Mouse (Mus musculus) gastrocnemius, adult 2 months (tissue): Measurements from ENCODE around the gene Abraxas2. TPM values are rescaled to one million over a fixed set of nuclear protein-coding genes. Genes with fewer than 3 reads are reported as not detected.

Source experiments
- DNase-seq: peaks from one replicate; pipeline ENCODE4 v3.0.0; 2022
- H3K27ac ChIP-seq: fragments of 200-600 bp; 2 replicates; pipeline ENCODE4 v1.8.1; 2022; ENCODE audit warnings: mild to moderate bottlenecking
- H3K4me3 ChIP-seq: fragments of 200-600 bp; 2 replicates; pipeline ENCODE4 v1.8.1; 2022; ENCODE audit warnings: mild to moderate bottlenecking, moderate library complexity
- CTCF ChIP-seq: fragments of 200-600 bp; IDR thresholded peaks from 2 replicates; pipeline ENCODE4 v1.8.1; 2022; ENCODE audit warnings: antibody characterized with exemption, mild to moderate bottlenecking, moderate library complexity
- intact Hi-C: fragments of 180-260 bp; cut with DNase I; formaldehyde crosslinking; loops from one replicate; pipeline ENCODE4 v1.15.1; 2025
- total RNA-seq, 2 experiments: library from RNA; stranded (reverse); gene quantifications; 2 replicates each; pipeline ENCODE4 v1.2.3; 2021

Gene Abraxas2
- total RNA-seq, 2 experiments from 2014 or later: 24.0 to 24.1 TPM

GRCm38 (mm10) chr7:132930850-132931559 lies 72.0 kb downstream of the Abraxas2 start, which contains the start of gene Zranb1:
Zranb1 (plus strand) TSS chr7:132931142.
- H3K27ac ChIP-seq: peak within 1 kb of the TSS; percentile 99
- peak; percentile 99 for DNase-seq
- intact Hi-C loops: loop anchor here (2.0 kb wide), 1 partner anchor 66 kb away; no protein-coding TSS in a partner anchor
- no peak for TF ChIP-seq CTCF
- peak within 1 kb of the TSS; percentile 95 for H3K4me3 ChIP-seq

DNA sequence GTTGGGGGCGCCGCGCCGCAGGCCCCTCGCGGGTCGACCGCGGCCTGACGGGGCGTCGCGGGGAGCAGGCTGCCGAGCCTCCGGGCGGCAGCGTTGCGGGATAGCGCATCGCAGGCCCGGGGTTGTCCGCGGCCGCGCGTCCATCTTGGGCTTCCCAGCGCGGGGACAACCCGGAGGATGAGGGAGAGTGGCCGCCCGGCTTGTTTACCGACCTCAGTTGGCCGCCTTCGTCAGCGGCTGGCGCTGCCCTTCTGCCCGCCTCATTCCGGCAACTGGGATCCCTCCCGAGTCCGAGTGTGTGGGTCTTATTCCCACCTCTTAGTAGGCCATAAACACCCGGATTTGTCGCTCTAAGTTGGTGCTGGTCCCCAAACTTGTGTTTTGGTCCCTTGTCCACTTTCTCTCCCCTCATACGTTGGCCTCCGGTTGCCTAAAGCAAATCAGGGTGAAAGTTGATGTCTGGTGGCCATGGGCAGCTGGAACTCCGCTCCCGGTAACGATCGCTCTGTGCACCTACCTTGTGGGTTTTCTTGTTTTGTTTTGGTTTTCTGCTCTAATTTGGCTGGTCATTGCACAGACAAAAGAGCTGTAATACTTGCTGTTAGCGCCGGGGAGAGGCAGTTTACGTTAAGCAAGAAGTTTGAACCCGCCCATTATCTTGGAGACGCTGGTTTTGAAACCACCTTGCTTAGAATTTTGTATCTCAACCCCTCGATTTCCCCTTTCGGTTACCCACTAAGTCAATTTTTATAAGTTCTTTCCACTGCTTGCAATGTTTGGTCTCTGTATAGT lies 72.7 kb downstream of the Abraxas2 start:
- H3K4me3 ChIP-seq: peak overlapping the region; percentile 95
- H3K27ac ChIP-seq: peak overlapping the region; percentile 99
- DNase-seq: peak; percentile 81
- TF ChIP-seq CTCF: no peak
- intact Hi-C loops: loop anchor here (2.0 kb wide), 1 partner anchor 65 kb away; no protein-coding TSS in a partner anchor

GRCm38 (mm10) chr7:132933331-132933730 lies 74.3 kb downstream of the Abraxas2 start:
- Histone ChIP-seq H3K27ac (peak overlapping the region; percentile 20; the same call in 1 of the 2 replicates), H3K4me3 (no peak overlapping the region)
- DNase-seq: no peak
- intact Hi-C loops: no loop called here
- no peak for TF ChIP-seq CTCF

Other genes starting within 250 kb of the Abraxas2 start
- 10 to 100 TPM; 10.8 to 11.1 TPM for gene Lhpp, start 248.6 kb upstream of the Abraxas2 start, total RNA-seq
- gene Fam53b, start 45.3 kb upstream of the Abraxas2 start, total RNA-seq: 10 to 100 TPM; 15.3 to 27.4 TPM
- gene Eef1akmt2, start 6.6 kb upstream of the Abraxas2 start, total RNA-seq: 1 to 10 TPM; 5.9 to 6.2 TPM
- gene Zranb1, start 71.9 kb downstream of the Abraxas2 start, total RNA-seq: 10 to 100 TPM; 47.0 to 54.5 TPM